Mouse (Mus musculus): ENCODE data around the gene Col11a2.

Col11a2 gene

GRCm38 (mm10) chr17:34026221-34026620 lies 13.0 kb upstream of the Col11a2 start:
- DNase-seq (ENCODE audit: low spot score in 2 of 2) = peak; percentile 23 to 45

- peak; percentile 45 to 66 for DNase-seq (ENCODE audit: low spot score in 2 of 2)
These were observed 12.2 kb upstream of the Col11a2 start for GRCm38 (mm10) chr17:34026917-34027655.

- DNase-seq (ENCODE audit: low spot score in 2 of 2) = peak; percentile 95 to 97
These were observed 11.5 kb upstream of the Col11a2 start, which contains the start of gene H2-Ke6 for GRCm38 (mm10) chr17:34027656-34028223. H2-Ke6 (minus strand) TSS chr17:34028060.

- DNase-seq (ENCODE audit: low spot score in 2 of 2) = peak; percentile 31 to 54
These were observed 10.6 kb upstream of the Col11a2 start for GRCm38 (mm10) chr17:34028501-34029149.

GRCm38 (mm10) chr17:34029150-34029889 lies 9.9 kb upstream of the Col11a2 start:
- DNase-seq (ENCODE audit: low spot score in 2 of 2) = peak; percentile 28 to 42

GRCm38 (mm10) chr17:34029890-34030595 lies 9.2 kb upstream of the Col11a2 start:
- DNase-seq (ENCODE audit: low spot score in 2 of 2) = peak; percentile 30 to 42

- DNase-seq (ENCODE audit: low spot score in 2 of 2) = peak; percentile 55 to 69
These were observed 8.3 kb upstream of the Col11a2 start for GRCm38 (mm10) chr17:34030861-34031326.

- peak; percentile 98 to 99 for DNase-seq (ENCODE audit: low spot score in 2 of 2)
These were observed 7.6 kb upstream of the Col11a2 start, which contains the start of the genes Slc39a7 and Rxrb for GRCm38 (mm10) chr17:34031465-34032173. Slc39a7 (minus strand) TSS chr17:34031682. Rxrb (plus strand) TSS chr17:34031812.

GRCm38 (mm10) chr17:34032174-34032632 lies 7.0 kb upstream of the Col11a2 start:
- no peak for DNase-seq (ENCODE audit: low spot score in 2 of 2)

GRCm38 (mm10) chr17:34032806-34033205 lies 6.4 kb upstream of the Col11a2 start:
- DNase-seq (ENCODE audit: low spot score in 2 of 2) = peak; percentile 49 to 57

- peak; percentile 26 to 48 for DNase-seq (ENCODE audit: low spot score in 2 of 2)
These were observed 5.8 kb upstream of the Col11a2 start for GRCm38 (mm10) chr17:34033441-34033840.

- DNase-seq (ENCODE audit: low spot score in 2 of 2) = peak; percentile 60 to 72
These were observed 5.2 kb upstream of the Col11a2 start for GRCm38 (mm10) chr17:34034064-34034463.

- DNase-seq (ENCODE audit: low spot score in 2 of 2) = no peak
These were observed 3.7 kb upstream of the Col11a2 start for GRCm38 (mm10) chr17:34035517-34035916.

- peak in 1 of 2 experiments; percentile 42 for DNase-seq (ENCODE audit: low spot score in 2 of 2)
These were observed 2.6 kb upstream of the Col11a2 start for GRCm38 (mm10) chr17:34036647-34037046.

- DNase-seq (ENCODE audit: low spot score in 2 of 2) = peak in 1 of 2 experiments; percentile 39
These were observed 2.0 kb upstream of the Col11a2 start for GRCm38 (mm10) chr17:34037241-34037640.

- peak; percentile 85 to 86 for DNase-seq (ENCODE audit: low spot score in 2 of 2)
These were observed 797 bp upstream of the Col11a2 start for GRCm38 (mm10) chr17:34038440-34038839.

- DNase-seq (ENCODE audit: low spot score in 2 of 2) = peak; percentile 52 to 63
These were observed 569 bp downstream of the Col11a2 start for GRCm38 (mm10) chr17:34039562-34040450.

- no peak for DNase-seq (ENCODE audit: low spot score in 2 of 2)
These were observed 6.7 kb downstream of the Col11a2 start for GRCm38 (mm10) chr17:34045941-34046340.

GRCm38 (mm10) chr17:34047404-34048050 lies 8.3 kb downstream of the Col11a2 start:
- DNase-seq (ENCODE audit: low spot score in 2 of 2) = no peak
